Mouse (Mus musculus) T-helper 1 cell (primary cell): Measurements from ENCODE around the gene Car1.
"Not testable (repeated sequence)": the region's sequence is repeated elsewhere in the genome, so short reads cannot be mapped to it uniquely, and the experiment has no call there.

Experiments
- in situ Hi-C: fragments of 300-600 bp; cut with MboI, MseI; formaldehyde crosslinking; loops from one replicate; pipeline ENCODE4 v1.15.1; 2025; ENCODE audit warnings: high pct_unique_total_duplicates

Car1 gene

DNA sequence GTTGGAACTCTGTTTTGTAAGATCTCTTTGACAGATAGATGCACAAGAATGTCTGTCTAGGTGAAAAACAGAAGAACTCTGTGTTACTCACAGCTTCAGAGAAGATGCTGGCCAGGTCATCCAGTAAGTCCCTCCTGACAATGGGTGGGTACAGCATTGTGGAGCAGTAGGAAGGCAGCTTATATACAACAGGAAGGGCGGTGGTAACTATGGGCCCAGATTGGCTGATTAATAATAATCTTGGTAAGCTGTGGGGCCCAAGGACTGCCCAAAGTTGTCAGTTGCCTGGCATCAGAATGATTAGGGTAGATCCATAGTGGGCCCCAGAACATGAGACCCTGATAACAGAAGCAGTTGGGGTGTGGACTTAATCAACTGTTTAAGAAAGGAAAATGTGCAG, at the start of gene Car1:
Gene Car1 (minus strand): TSS at position 158 of the 400 bp plus-strand sequence.
- in situ Hi-C loops, result no loop called here

- in situ Hi-C loops, result no loop called here
Observed at GRCm38 (mm10) chr3:14857874-14858273, 49.7 kb upstream of the Car1 start.

GRCm38 (mm10) chr3:14854446-14854845, 46.3 kb upstream of the Car1 start:
- in situ Hi-C loops, result no loop called here

GRCm38 (mm10) chr3:14853966-14854365, 45.8 kb upstream of the Car1 start:
- in situ Hi-C loops, result no loop called here

DNA sequence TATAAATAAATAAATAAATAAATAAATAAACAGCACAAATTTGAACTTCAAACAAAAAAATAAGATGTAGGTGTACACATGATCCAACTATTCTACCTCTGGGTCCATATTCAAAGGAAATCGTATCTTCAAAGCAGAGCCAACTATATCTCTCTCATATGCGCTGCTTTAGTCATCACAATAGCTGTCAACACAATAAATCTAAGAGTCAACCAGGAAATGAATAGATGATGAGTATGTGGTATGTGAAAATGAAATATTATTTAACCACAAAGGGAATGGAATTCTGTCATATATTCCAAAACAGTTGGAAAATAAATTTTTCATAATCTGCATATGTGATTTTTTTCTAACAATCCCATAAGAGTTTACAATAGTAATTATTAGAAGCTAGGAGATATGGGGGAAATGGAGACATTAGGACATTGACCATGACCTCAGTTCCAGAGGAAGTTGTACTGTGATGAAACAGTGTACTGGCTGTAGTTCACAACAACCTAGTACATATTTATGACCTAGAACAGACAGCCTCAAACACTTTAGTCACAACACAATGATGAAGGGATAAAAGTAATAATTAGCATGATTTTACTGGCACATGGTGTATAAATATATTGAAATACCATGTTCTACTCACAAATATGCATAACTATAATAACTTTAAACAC, 40.6 kb upstream of the Car1 start:
- in situ Hi-C loops, result no loop called here

DNA sequence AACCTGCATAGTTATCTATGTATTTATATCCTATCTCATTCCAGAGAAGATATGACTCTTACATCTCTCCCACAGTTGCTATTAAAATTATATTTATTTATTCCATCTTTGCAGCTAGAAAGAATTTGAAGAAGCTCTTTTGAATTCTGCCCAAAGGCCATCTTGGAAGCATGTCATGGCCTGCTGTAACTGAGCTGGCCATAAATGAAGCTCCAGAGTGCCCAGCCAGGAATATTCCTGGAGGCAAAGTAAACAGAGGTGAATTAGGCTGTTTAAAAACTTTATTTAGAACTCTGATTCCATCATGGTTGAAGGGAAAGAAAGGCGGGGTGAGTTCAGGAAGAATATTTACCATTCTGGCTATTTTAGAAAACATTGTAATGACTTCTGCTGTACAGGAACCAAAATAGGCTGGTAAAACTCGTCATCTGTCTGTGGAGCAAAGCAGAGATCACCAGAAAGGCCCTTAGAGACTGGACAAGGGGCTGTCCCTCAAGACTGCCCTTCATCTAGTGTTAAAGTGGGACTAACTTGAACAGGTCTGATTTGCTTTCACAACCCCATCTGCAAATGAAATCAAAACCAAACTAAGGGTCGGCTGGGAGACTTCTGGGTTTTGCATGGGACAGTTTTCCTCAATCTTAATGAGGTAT, 31.4 kb upstream of the Car1 start:
- in situ Hi-C loops, result no loop called here

- in situ Hi-C loops, result no loop called here
Observed at GRCm38 (mm10) chr3:14838936-14839335, 30.8 kb upstream of the Car1 start.

DNA sequence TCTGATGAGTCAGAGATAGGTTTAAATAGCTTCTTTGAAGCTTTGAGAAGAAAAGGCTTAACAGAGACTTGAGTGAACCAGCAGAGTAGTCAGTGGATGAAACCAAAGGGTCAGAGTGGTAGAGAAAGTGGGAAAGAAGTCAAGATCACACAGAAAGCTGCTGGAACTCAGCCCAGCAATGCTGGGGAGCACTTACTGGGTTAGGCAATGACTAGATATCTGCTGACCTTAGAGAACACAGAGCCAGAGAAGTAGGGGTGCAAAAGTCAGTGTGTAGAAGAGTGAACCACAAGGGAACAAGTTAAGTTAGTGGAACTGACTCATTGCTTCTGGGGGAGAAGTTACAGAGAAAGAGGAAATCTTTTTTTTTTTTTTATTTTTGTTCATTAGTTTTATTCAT, 24.6 kb upstream of the Car1 start:
- in situ Hi-C loops, result no loop called here

DNA sequence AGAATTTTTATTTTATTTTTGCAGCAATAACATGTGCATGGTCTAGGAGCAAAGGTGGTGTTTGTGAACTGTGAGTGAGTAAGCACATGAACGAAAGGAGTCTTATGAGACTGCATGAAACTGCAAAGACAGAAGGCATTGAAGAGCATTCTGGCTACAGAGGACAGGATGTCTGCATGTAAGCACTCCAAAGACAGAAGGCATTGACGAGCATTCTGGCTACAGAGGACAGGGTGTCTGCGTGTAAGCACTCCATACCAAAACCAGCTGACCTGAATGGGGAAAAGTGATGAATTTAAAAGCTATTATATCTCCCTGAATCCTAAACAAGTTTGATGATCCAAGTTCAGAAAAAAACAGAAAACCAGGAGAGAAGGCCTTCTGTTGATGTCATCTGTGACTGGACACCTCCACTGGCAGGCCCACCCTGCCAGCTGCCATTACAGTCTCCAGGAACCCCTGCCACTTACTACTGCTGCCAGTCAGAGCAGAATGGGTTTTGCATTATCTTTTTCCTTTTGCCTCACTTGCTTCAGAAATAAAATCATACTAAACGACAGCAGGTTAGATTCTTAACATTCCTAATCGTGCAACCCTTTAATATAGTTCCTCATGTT, 23.2 kb upstream of the Car1 start:
- in situ Hi-C loops, result no loop called here

DNA sequence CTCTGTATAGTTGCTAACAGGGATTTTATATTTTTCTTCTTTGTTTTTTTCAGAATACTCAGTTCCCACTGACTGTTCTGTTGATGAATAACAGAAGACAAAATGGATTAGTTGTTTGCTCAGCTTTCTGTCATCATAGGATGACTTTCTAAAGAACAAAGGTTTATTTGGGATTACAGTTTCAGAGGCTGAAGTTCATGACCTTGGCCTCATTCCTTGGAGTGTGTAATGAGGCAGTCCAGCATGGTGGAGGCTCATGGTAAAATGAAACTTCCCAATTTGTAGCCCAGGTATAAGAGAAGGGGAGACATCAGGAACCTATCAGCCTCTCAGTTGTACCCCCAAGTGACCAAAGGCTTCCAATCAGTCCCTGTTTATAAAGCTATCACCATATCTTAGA, 20.7 kb upstream of the Car1 start:
- in situ Hi-C loops, result no loop called here

- in situ Hi-C loops, result no loop called here
Observed at GRCm38 (mm10) chr3:14819844-14820504, 11.8 kb upstream of the Car1 start.

GRCm38 (mm10) chr3:14815396-14815795, 7.2 kb upstream of the Car1 start:
- in situ Hi-C loops, result not testable (repeated sequence)

DNA sequence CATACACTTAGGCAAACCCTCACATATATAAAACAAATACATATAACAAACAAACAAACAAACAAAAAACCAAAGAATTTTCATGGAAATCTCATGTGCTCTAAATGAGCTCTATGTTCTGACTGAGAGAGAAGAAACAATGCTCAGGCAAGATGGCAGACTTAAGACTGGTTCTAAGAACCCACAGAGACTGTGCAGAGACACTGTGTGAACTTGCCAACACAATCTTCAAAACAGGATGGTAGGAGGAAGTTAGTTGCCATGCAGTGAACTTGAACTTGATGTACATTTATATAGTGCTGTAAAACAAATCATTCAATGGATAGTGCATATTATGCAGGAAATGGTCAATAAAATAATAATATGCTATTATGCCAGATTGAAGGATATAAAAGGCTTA, 1.5 kb downstream of the Car1 start:
- in situ Hi-C loops, result no loop called here

DNA sequence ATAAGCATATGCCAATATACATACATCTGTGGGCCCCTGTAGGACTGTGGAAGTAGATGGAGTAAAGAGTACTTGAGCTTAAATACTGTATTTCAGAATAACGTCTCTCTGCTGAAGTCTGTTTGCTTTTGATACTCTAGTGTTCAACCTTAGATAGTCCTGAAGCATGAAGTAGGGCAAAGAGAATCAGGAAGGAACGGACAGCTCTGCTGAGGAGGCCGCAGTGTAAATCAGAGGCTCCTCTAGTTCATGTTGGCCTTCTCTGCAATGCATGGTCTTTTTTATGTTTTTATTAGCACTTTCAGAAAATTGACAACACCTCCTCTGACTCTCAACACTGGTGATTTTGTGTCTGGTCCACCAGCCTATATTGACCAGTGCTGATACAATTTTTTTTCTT, 2.2 kb downstream of the Car1 start:
- in situ Hi-C loops, result no loop called here

GRCm38 (mm10) chr3:14804906-14805305, 3.3 kb downstream of the Car1 start:
- in situ Hi-C loops, result no loop called here

DNA sequence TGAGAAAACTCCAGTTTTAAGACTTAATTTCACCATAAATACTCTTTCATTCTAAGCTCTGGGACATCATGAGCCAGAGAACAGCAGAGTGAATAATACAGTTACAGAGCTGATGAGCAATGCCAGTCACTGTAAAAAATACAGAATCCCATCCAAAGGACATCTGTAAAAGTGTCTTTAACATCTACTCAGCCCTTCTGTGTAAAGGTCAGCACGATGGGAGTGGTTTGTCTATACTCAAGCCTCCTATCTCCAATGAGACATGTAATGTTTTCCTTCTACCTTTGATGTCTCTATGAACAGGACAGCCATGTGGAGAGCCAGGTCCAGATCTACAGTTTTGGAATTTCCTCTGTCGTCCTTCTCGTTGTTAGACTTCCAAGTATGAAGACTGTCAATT, 11.1 kb downstream of the Car1 start:
- in situ Hi-C loops, result no loop called here

DNA sequence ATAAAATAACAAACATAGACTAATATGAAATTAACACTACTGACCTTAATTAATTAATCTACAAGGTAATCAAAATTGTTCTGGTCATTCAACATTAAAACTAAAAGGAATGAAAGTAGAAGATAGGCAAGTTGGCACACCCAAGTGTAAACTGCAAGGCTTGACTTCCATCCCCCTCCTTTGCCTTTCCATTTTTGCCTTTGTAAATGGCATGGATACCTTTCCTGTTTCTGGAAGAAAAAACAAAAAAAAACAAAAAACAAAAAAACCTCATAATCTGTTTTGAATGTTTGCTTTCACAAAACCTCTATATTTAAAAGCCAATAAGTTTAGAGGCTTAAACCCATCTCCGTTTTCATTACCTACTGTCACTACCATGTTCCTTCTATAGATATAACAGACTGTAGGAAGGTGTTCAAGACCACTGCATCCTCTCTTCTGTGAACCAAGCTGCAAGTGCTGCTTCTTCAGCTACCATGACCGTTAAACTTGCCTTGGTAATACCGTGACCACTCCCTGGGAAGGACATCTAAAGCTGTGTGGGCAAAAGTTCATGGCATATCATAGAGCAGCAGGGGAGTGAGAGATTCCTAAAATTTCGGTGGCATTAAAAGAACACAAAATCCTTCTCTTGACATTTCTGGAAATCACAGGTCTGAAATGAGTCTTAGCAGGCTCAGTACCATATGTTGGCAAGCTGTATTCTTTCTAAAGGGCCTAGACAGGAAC, 12.7 kb downstream of the Car1 start:
- in situ Hi-C loops, result no loop called here

GRCm38 (mm10) chr3:14792032-14792431, 16.1 kb downstream of the Car1 start:
- in situ Hi-C loops, result no loop called here

DNA sequence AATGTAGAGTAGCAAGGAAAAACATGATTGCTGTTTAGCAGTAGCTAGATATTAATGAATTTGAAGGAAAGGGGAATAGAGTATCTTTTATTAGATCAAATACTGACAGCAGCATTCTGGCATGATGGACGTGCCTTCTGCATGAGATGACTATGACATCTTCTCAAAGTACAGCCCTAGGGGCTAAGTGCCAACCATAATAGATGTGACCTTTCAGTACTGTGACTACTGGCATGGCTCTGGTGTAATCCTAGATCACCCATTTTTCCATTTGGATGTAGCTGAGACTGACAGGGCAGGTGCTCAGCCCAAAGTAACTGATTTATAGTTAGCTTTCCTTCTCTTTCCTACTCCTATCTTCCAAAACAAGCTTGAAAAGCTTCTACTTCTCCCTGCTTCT, 20.6 kb downstream of the Car1 start:
- in situ Hi-C loops, result no loop called here

- in situ Hi-C loops, result no loop called here
Observed at GRCm38 (mm10) chr3:14787136-14787535, 21.0 kb downstream of the Car1 start.

GRCm38 (mm10) chr3:14786551-14787079, 21.6 kb downstream of the Car1 start:
- in situ Hi-C loops, result no loop called here

DNA sequence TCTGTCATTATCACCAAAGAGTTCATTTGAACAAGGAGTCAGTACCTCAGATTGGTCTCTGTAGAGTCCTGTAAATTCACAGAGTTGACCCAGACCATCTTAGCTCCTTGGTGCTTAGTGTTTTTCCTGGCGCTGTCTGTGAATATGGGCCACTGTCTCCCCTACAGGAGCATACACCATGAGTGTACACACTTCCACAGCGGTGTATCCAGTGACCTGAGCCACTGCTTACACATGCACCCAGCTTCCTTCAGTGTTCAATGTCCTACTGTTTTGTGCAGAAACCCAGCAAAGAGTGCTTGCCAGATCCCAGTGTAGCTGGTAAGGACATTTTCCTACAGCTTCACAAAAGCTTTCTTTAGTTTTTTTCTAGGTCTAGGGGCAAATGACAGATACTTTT, 22.8 kb downstream of the Car1 start:
- in situ Hi-C loops, result no loop called here
